Mouse (Mus musculus) spleen, adult 2 months (tissue): Measurements from ENCODE around the gene Npat. TPM values are rescaled to one million over a fixed set of nuclear protein-coding genes. Genes with fewer than 3 reads are reported as not detected.

Experiments
- DNase-seq, 2 experiments: peaks; one replicate each; pipeline versions ENCODE4 v3.0.0 to v3.0.0-alpha.2; 2012 to 2021; ENCODE audit warnings: low spot score in 2 of 2, low read depth in 1 of 2
- H3K27ac ChIP-seq: fragments of 200-500 bp; 2 replicates; pipeline ENCODE4 v1.5.1; 2012; ENCODE audit warnings: low read length, inconsistent platforms; ENCODE audit not compliant: insufficient read depth
- H3K27me3 ChIP-seq: fragments of 200-500 bp; 2 replicates; pipeline ENCODE4 v1.6.1; 2012; ENCODE audit warnings: mild to moderate bottlenecking, moderate library complexity, low read length, inconsistent platforms; ENCODE audit not compliant: control insufficient read depth, insufficient read depth
- H3K36me3 ChIP-seq: fragments of 200-500 bp; 2 replicates; pipeline ENCODE4 v1.6.1; 2012; ENCODE audit warnings: mild to moderate bottlenecking, low read length, inconsistent platforms; ENCODE audit not compliant: control insufficient read depth, insufficient read depth
- H3K4me1 ChIP-seq: fragments of 200-500 bp; 2 replicates; pipeline ENCODE4 v1.6.1; 2011; ENCODE audit warnings: inconsistent platforms; ENCODE audit not compliant: control insufficient read depth, insufficient read depth, insufficient read length
- H3K4me3 ChIP-seq: fragments of 200-500 bp; 2 replicates; pipeline ENCODE4 v1.5.1; 2011; ENCODE audit warnings: mild to moderate bottlenecking, inconsistent platforms; ENCODE audit not compliant: insufficient read depth, insufficient read length; ENCODE audit errors: extremely low read depth
- CTCF ChIP-seq: fragments of 200-500 bp; IDR thresholded peaks from 2 replicates; pipeline ENCODE4 v1.5.1; 2011; ENCODE audit warnings: mild to moderate bottlenecking, inconsistent platforms; ENCODE audit not compliant: insufficient read depth, insufficient read length, insufficient replicate concordance; ENCODE audit errors: extremely low read depth
- POLR2A ChIP-seq: fragments of 200-500 bp; IDR thresholded peaks from 2 replicates; pipeline ENCODE4 v1.6.1; 2011; ENCODE audit warnings: low read depth, low read length, inconsistent platforms
- WGBS: fragments of 180-500 bp; shearing (Covaris S2); methylation state at CpG from one replicate; pipeline ENCODE4 v1.1.7; 2018; 5-methylcytosine and 5-hydroxymethylcytosine counted together
- polyA plus RNA-seq: library from polyadenylated mRNA; depleted of rRNA; stranded (reverse); fragments of >200 nt; gene quantifications from 2 replicates; pipeline ENCODE4 v1.2.3, GENCODE M21; 2012; rRNA removed

Gene Npat
- polyA plus RNA-seq, 1 experiment, result 1.4 TPM

- peak; percentile 78 to 88 for DNase-seq
- Histone ChIP-seq H3K27me3 (no peaks in the 10 kb centered on the region), H3K36me3 (peaks cover 2% of the 10 kb centered on the region; the same call in 1 of the 2 replicates), H3K4me3 (peak within 1 kb of the TSS; percentile 74), H3K4me1 (no peaks in the 10 kb centered on the region), H3K27ac (peak within 1 kb of the TSS; percentile 66)
- TF ChIP-seq POLR2A, result peak; percentile 78
- TF ChIP-seq CTCF, result no peak
- 1% methylated on average over 52 of the region's 52 CpGs for WGBS
Measured at GRCm38 (mm10) chr9:53609968-53610781, 73.3 kb downstream of the Npat start, which contains the start of gene Acat1. TSS of gene Acat1 (minus strand) at chr9:53610382.

DNA sequence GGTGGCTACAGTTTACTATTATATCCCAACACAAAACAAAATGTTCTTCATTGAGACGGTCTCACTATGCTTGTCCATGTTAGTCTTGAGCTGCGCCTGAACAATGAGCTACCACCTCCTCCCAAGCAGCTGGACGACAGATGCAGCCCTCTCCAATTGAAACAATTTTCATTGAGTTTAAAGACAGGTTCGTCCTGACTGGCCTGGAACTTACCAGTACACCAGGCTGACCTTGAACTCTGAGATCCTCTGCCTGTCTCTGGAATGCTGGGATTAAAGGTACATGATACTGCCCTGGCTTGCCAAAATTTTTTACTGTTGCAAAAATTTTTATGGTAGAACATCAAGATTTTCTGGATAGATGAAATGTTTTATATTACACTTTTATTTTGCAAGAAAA, 77.4 kb downstream of the Npat start:
- 92% methylated on average over 4 of the region's 4 CpGs for WGBS
- H3K36me3 ChIP-seq, result peaks cover 10% of the 10 kb centered on the region
- DNase-seq, result no peak
- no peak overlapping the region for H3K27ac ChIP-seq
- no peaks in the 10 kb centered on the region for H3K27me3 ChIP-seq
- H3K4me3 ChIP-seq, result no peak overlapping the region
- H3K4me1 ChIP-seq, result no peaks in the 10 kb centered on the region; the same call in 1 of the 2 replicates
- TF ChIP-seq POLR2A, result no peak
- no peak for TF ChIP-seq CTCF

DNA sequence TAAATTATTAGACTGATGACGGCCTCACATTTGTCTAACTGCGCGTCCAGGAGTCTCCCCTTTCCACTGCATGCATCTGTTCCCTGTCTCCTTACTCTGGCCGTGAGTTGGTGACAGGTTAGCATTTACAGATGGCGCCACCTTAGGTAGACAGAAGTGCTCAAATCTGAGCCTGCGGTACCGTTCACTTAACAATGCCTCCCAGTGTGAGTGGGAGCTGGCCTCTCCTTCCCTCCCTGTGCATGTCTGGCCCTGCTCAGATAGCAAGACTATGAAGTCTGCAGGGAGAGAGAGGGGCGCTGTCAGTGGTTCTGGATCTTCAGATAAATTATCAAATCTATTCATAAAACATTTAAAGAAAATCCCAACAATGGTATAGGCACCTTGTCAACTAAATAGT, 78.4 kb downstream of the Npat start:
- DNase-seq, result no peak
- 92% methylated on average over 8 of the region's 8 CpGs for WGBS
- Histone ChIP-seq H3K27ac (no peak overlapping the region), H3K4me3 (no peak overlapping the region), H3K36me3 (peaks cover 15% of the 10 kb centered on the region), H3K4me1 (no peaks in the 10 kb centered on the region; the same call in 1 of the 2 replicates), H3K27me3 (no peaks in the 10 kb centered on the region)
- no peak for TF ChIP-seq CTCF
- no peak for TF ChIP-seq POLR2A

Other genes starting within 250 kb of the Npat start
- gene Exph5, start 235.4 kb upstream of the Npat start, polyA plus RNA-seq, result 0.02 and 0.04 TPM in 2 replicates
- gene Kdelc2, start 153.0 kb upstream of the Npat start, polyA plus RNA-seq, result 1.7 and 1.9 TPM in 2 replicates
- 0.02 and 0.06 TPM in 2 replicates for gene 4930550C14Rik, start 134.7 kb upstream of the Npat start, polyA plus RNA-seq
- gene Atm, start 307 bp upstream of the Npat start, polyA plus RNA-seq, result 2.1 and 2.8 TPM in 2 replicates
- 6.9 and 7.8 TPM in 2 replicates for gene Acat1, start 73.3 kb downstream of the Npat start, polyA plus RNA-seq
- 2.1 and 2.5 TPM in 2 replicates for gene Cul5, start 133.0 kb downstream of the Npat start, polyA plus RNA-seq
- 1.8 TPM in 2 replicates for gene Rab39, start 169.2 kb downstream of the Npat start, polyA plus RNA-seq
- 2.0 and 2.2 TPM in 2 replicates for gene Slc35f2, start 234.5 kb downstream of the Npat start, polyA plus RNA-seq